Mouse (Mus musculus) ZHBTc4 (cell line): Measurements from ENCODE around the gene Alyref.

ENCODE experiments used
- DNase-seq: peaks from one replicate; pipeline ENCODE4 v3.0.0-alpha.2; 2011; ENCODE audit warnings: low read depth, low spot score

Gene Alyref

DNA sequence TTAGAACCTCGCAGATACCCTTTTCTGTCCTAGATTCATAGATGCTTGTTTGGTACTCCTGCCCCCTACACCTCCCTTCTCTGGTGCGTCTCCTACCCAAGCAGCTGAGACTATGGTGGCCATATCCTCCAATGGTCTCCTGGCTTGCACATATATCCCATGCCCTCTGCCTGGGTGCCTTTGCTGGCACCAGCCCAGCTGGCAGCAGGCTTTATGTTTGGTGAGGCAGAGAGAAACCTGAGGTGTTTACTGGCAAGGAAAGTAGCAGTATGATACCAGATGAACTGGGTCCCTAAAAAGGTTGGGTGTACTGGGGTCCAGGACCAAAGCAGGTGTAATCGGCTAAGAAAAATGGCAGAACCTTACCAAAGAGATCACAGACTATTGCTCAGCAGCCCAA is 52.2 kb downstream of the Alyref start:
- DNase-seq = no peak

DNA sequence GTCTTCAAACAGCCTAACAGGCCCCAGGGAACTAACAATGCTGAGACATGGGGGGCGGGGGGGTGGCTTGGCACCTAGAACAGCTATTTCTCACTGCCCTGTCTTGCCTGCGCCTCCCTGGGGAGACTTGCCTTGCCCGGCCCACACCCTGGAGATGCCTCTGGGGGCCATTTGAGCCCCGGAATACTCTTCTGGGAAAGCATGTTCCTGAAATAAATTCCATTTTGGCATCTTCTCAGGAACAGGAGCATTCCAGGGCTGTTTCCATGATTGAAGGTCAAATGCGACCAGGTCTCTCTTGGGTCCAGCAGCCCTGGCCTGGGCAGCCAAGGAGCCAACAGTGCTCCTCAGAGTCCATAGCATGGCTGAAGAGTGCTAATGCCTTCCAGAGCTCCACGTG is 55.8 kb downstream of the Alyref start:
- no peak for DNase-seq
